ENCODE assay signal across 8 mouse cellular contexts in genomic region chr9:116383411-116384101, GRCm38 (mm10).
DNase-seq lines count a peak whose midpoint lies in the region; ATAC-seq and TF ChIP-seq lines count a peak whose summit lies in the region.

No protein-coding gene starts in this region.

- H3K27me3 ChIP-seq in C2C12 (ENCODE audit: control insufficient read depth, insufficient read depth, insufficient read length): no peaks in the 10 kb centered on the region
- no peaks in the 10 kb centered on the region for H3K27me3 ChIP-seq in liver, embryonic 13.5 days
- H3K27me3 ChIP-seq in small intestine, adult 2 months (ENCODE audit: control insufficient read depth, insufficient read depth, low read length): no peaks in the 10 kb centered on the region

- no peak for TF ChIP-seq CTCF in C2C12 (IDR thresholded peaks at IDR 0.05; ENCODE audit: control insufficient read depth, insufficient read depth, insufficient read length)
- no peak for TF ChIP-seq CTCF in gastrocnemius, adult 2 months (IDR thresholded peaks at IDR 0.05)
- TF ChIP-seq CTCF in small intestine, adult 2 months (IDR thresholded peaks at IDR 0.05; ENCODE audit: extremely low read depth, insufficient read length, insufficient replicate concordance, low read depth, low read length): no peak

- H3K9ac ChIP-seq in liver, embryonic 13.5 days: peak overlapping the region; percentile 53; the same call in 1 of the 2 replicates

- no peaks in the 10 kb centered on the region for H3K9me3 ChIP-seq in liver, embryonic 13.5 days (replicated peaks)

- intact Hi-C loops in gastrocnemius, adult 2 months (cut with DNase I): loop anchor here (2.0 kb wide), 2 partner anchors 295 to 323 kb away; no protein-coding TSS in a partner anchor

- 43% methylated on average over 18 of the region's 18 CpGs for WGBS in liver, embryonic 13.5 days (ENCODE audit: insufficient replicate concordance)
- 4% methylated on average over 18 of the region's 18 CpGs for WGBS in small intestine, adult 2 months

- no peak for TF ChIP-seq POLR2A in small intestine, adult 2 months (IDR thresholded peaks at IDR 0.05; ENCODE audit: low read depth, low read length)

- H3ac ChIP-seq in C2C12 (ENCODE audit: control insufficient read depth, insufficient read length, low read depth): peak overlapping the region; percentile 53

- H3K4me1 ChIP-seq in liver, embryonic 13.5 days (replicated peaks): peaks cover 21% of the 10 kb centered on the region
- peaks cover 14% of the 10 kb centered on the region; the same call in 1 of the 2 replicates for H3K4me1 ChIP-seq in small intestine, adult 2 months (ENCODE audit: control insufficient read depth, insufficient read depth, insufficient read length, low read length)

- DNase-seq in ZHBTc4 (ENCODE audit: low read depth, low spot score): peak; percentile 39
- DNase-seq in gastrocnemius, adult 2 months: peak; percentile 51
- DNase-seq in hindlimb bud, embryonic 11.5 days (ENCODE audit: extremely low spot score, low read depth, low spot score): peak; percentile 75
- no peak for DNase-seq in liver, embryonic 13.5 days
- DNase-seq in cerebellum, adult 9-11 months: no peak
- DNase-seq in frontal cortex, adult 2 months (ENCODE audit: extremely low spot score in 1 of 2, low spot score in 1 of 2): no peak

- peak overlapping the region; percentile 14 for H3K4me3 ChIP-seq in C2C12 (ENCODE audit: insufficient read depth, poor library complexity, severe bottlenecking)
- peak overlapping the region; percentile 69 for H3K4me3 ChIP-seq in gastrocnemius, adult 2 months
- 0 out of 2 replicates have a peak overlapping the region, but pooled peaks have one; percentile 9 for H3K4me3 ChIP-seq in liver, embryonic 13.5 days (replicated peaks)
- peak overlapping the region; percentile 38 for H3K4me3 ChIP-seq in small intestine, adult 2 months (ENCODE audit: low read depth, low read length)

- peak overlapping the region; percentile 41 for H3K4me2 ChIP-seq in liver, embryonic 13.5 days

- H3K79me2 ChIP-seq in C2C12 (ENCODE audit: control insufficient read depth, insufficient read depth): no peaks in the 10 kb centered on the region

- peak; percentile 16; the same call in 1 of the 2 replicates for ATAC-seq in liver, embryonic 13.5 days (ENCODE audit: low read depth)

- no peaks in the 10 kb centered on the region for H3K79me3 ChIP-seq in C2C12 (ENCODE audit: low read depth)

- H3K27ac ChIP-seq in gastrocnemius, adult 2 months: peak overlapping the region; percentile 81
- H3K27ac ChIP-seq in liver, embryonic 13.5 days: peak overlapping the region; percentile 11; the same call in 1 of the 2 replicates
- H3K27ac ChIP-seq in small intestine, adult 2 months (ENCODE audit: insufficient read depth, low read depth, low read length): peak overlapping the region; percentile 58

- no peaks in the 10 kb centered on the region for H3K36me3 ChIP-seq in C2C12 (ENCODE audit: control insufficient read depth, insufficient read depth)
- H3K36me3 ChIP-seq in liver, embryonic 13.5 days: no peaks in the 10 kb centered on the region
- no peaks in the 10 kb centered on the region for H3K36me3 ChIP-seq in small intestine, adult 2 months (ENCODE audit: control insufficient read depth, insufficient read depth, low read length)

TF ChIP-seq in C2C12, 6 proteins besides CTCF, POLR2A, EP300 and RAD21:
- TF ChIP-seq USF1 (IDR thresholded peaks at IDR 0.05; ENCODE audit: low read depth) (no peak), MYOD1 (IDR thresholded peaks at IDR 0.05; ENCODE audit: control insufficient read depth, insufficient read length, low read depth) (peak; percentile 83), FOSL1 (IDR thresholded peaks at IDR 0.05; ENCODE audit: insufficient read depth, low read length, poor library complexity, severe bottlenecking) (peak; percentile 95), MYOG (IDR thresholded peaks at IDR 0.05; ENCODE audit: control insufficient read depth, extremely low read depth, insufficient read length) (no peak), CEBPB (IDR thresholded peaks at IDR 0.05; ENCODE audit: low read depth) (no peak), MAX (IDR thresholded peaks at IDR 0.05) (peak; percentile 48)
TF ChIP-seq in C2C12: peak in this region for 3.

Comparison
In these comparisons a context has a peak if more than half of its experiments do, and no peak if none do; other contexts are left out.
1. H3K4me3 ChIP-seq: peak in every context shown above with its lines; median percentile 69 in gastrocnemius, adult 2 months; 38 in small intestine, adult 2 months; 14 in C2C12; 9 in liver, embryonic 13.5 days.
2. DNase-seq: peak in ZHBTc4 (single experiment), gastrocnemius, adult 2 months (single experiment) and hindlimb bud, embryonic 11.5 days (single experiment); none in liver, embryonic 13.5 days (single experiment), cerebellum, adult 9-11 months (single experiment) and frontal cortex, adult 2 months (0 of 2).
3. H3K27ac ChIP-seq: peak in every context shown above with its lines; median percentile 81 in gastrocnemius, adult 2 months; 58 in small intestine, adult 2 months; 11 in liver, embryonic 13.5 days.